Mouse (Mus musculus) cerebellum, adult 9-11 months (tissue): ENCODE measurements around the gene Shisa9.
"Not testable (repeated sequence)": the region's sequence is repeated elsewhere in the genome, so short reads cannot be mapped to it uniquely, and the experiment has no call there.

Experiments
- DNase-seq: peaks from one replicate; pipeline ENCODE4 v3.0.0; 2022

Shisa9 gene

DNA sequence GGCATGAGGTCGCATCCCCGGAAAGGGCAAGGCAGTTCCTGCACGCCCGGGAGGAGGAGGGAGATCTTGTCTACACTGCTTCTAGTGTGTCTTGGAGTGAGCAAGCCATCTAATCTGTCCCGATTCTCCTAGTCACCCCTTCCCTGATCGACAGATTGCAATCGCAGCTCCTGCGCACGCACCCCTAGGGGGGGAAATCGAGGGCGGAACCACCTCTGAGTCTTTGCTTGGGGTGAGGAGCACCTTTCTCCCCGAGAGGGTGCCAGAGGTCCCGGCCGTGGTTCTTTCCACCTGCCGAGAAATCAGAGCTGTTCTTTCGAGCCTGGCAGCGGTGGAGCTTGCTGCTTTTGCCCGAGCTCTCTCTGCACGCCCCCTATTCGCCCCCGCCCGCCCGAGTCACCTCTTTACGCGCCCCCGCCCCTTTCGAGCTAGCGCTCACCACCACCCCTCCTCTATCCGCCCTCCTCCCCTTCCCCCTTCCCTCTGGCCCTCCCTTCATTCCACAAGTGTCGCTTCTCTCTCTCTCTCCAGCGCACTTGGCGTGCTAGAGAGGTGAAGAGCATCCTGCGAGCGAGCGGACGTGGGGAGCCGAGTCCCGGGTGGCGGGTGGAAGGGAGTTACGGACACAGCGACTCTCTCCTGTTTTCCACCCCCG lies at the start of gene Shisa9:
TSS of gene Shisa9 (plus strand) at position 498 of the 655 bp plus-strand sequence.
- no peak for DNase-seq

DNA sequence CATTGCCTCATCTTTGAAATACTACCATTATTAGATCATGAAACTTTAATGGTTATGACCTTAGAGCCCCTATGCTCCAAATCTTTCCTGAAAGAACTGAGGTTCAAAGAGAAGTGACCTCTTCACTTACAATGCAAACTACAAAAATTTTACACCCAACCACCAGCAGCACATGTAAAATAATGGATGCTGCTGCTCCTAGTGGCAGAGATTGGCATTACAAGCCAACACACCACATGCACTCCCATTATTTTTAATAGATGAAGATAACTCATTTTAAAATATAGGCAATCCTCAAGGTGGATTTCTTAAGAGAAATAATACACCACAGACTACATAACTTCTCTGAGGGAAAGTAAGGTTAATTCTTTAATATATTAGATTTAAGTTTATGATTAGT lies 43.4 kb upstream of the Shisa9 start:
- DNase-seq: peak; percentile 37

DNA sequence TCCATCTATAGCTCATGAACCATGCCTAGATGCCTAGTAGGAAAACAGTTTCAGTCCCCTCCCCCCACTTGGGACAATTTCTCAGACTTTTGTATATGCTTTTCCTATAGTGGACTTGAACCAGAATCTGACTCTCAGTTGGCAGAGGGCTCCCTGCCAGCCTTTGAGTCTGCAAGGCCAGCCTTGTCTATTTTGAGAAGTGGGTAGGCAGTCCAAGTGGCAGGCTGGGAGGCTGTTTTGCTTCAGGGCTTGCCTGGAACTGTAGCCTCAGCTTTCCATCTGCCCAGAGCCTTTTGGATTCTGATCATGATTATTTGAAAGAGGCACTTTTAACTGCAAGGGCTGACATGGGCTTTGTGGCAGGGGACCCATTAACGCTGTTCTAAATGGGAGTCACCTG lies 23.2 kb upstream of the Shisa9 start:
- DNase-seq: peak; percentile 9

DNA sequence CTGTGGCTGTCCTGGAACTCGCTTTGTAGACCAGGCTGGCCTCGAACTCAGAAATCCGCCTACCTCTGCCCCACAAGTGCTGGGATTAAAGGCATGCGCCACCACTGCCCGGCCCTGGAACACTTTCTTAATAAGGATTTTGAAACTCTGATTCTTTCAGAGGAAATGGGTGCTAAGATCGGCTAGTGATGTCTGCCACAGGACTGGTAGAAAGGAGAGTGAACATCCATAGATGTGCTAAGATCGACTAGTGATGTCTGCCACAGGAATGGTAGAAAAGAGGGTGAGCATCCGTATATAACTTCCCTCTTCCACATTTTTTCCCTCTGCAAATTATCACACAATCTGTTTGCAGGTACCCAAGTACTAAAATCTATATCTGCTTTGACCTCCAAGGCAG lies 17.9 kb upstream of the Shisa9 start:
- DNase-seq: no peak

DNA sequence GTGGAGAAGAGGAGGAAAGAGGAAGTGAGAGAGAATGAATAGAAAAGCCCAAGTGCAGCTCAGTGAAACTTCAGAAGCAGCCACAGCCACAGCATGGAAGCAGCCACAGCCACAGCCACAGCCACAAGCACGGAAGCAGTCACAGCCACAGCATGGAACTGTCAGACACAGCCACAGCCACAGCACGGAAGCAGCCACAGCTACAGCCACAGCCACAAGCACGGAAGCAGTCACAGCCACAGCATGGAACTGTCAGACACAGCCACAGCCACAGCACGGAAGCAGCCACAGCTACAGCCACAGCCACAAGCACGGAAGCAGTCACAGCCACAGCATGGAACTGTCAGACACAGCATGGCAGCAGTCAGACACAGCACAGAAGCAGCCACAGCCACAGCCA lies 17.1 kb upstream of the Shisa9 start:
- DNase-seq: not testable (repeated sequence)

DNA sequence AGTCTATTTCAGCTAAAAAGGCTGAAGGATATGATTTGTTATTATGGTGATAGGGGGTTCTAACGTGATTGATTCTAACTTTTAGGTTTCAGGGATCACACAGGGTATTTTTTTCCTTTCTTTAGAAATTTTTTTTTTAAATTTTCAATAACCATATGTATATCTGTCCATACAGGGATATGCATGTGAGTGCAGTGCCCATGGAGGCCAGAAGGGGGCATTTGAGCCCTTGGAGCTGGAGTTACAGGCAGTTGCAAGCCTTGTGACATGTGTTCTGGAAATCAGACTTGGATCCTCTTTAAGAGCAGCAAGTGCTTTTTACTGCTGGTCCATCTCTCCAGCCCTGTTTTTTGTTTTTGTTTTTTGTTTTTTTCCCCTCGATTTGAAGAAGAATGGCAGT lies 16.3 kb upstream of the Shisa9 start:
- DNase-seq: no peak

DNA sequence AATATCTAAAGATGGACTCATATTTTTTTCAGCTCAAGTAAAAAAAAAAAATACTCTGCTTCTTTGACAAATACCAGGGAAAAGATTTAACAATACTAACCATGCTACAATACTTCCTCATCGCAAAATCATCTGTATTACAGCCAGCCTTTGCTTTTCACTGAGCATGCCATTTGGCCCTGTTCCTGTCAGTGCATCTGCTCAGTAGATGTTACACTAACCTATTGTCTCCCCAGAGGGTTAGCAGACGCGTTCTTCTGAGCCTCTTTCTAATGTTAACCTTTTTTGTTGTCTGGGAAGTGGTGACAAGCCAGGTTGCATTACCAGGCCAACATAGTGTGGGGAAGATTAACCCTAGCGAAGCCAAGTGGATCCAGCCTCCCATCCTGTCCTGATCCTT lies 10.2 kb upstream of the Shisa9 start:
- DNase-seq: no peak

DNA sequence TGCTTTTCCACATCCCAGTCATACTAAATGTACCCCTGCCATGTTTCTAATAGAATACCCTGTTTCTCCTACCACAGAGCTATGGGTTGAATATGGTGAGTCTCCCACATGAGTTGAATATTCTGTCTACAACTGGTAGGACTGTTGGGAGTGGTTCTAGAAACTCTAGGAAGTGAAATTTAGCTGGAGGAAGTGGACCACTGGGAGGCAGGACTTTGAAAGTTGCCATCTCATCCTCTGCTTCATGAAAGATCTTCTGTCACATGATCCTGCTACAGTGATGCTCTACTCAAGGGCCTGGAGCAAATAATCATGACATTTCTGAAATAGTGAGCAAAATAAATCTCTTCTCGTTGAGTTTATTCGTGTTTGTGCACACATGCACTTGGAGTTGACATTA lies 7.2 kb upstream of the Shisa9 start:
- DNase-seq: no peak

DNA sequence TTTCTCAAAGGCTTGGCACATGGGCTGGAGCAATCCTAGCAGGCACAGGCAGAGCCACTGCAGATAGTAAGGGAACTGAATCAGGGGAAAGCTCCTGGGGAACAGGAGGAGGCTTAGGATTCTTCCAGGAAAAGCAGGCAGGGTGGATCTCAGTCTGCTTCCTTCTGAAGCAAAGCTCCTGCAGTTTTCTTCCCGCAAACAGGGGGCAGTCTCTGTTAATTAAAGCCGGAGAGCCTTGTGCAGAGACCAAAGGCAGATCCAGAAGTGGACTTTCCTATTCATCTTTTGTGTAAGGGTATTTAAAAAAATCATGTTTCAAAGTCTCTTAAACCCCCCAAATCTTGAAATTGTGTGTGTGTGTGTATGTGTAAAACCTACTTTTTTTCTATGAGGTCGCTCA lies 3.1 kb upstream of the Shisa9 start:
- DNase-seq: no peak

DNA sequence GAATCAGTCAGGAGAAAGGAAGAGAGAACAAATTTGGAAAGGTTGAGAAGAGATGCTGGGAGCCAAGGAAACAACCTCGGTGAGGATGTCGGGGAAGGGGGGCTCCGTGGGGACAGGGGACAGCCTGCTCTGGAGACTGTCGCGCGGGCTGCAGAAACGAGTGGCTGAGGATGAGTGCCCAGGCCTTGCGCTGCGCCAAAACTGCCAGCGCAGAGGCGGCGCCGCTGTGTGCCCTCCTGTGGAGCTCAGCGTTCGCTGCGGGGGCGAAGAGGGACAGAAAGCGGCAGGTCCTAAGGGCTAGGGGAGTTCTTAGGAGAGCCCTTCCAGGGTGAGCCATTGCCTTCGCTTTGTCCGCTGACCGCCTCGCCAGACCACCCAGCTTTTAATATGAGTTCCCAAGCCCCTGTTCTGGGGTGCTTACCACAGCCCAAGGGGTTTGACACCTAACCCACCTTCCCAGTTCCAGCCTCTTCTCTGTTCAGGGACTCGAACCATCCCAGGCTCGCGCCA lies 752 bp upstream of the Shisa9 start:
- no peak for DNase-seq

DNA sequence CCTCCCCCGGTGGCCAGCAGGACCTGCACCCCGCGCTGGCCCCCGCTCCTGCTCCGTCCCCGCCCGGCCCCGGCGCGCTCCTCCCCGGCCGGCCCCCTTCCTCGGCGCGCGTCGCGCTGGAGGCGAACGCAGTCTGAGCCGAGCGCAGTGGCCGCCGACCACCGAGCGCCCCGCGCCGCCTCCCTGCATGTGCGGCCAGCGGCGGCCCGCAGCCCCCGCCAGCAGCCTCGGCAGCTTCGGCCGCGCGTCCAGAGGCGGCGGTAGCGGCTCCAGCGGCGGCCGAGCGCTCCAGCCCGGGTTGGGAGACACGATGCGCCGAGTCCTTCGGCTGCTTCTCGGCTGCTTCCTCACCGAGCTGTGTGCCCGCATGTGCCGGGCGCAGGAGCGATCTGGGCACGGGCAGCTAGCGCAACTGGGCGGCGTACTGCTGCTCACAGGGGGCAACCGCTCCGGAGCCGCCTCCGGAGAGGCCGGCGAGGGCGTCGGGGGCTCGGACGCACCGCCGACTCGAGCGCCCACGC lies 418 bp downstream of the Shisa9 start:
- no peak for DNase-seq

DNA sequence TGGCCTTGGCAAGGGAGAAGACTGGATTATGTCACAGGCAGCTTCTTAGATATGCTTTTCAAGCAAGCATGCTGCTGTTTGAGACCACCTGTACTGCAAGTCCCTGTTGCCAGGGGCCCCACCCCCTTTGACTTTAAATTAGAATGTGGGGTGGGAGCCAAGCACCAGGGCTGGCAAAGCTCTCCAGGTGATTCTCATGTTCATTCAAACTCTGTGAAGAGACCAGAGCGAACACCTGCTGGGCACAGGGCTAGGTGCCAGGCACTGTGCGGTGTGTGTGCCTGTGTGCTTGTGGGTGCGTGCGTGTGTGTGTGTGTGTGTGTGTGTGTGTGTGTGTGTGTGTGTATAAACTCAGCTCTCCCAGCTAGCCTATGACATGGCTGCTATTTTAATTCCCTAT lies 3.1 kb downstream of the Shisa9 start:
- no peak for DNase-seq

DNA sequence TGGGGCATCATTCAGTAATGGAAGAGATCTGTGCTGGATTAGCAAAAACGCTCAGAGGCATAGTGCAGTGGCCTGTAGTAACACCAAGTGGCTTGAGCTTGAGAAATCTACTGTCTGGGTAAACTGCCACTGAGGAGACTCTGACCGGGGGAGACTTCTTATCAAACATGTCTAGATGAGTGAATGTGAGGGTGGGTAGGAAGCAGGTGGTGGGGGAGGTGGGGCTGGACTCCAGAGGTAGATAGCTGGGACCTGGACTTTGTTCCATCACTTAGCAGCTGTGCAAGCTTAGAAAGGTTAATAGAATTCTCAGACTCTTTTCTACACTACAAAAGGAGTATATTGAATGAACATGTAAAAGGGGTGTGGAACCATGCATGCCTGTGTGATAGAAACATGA lies 21.3 kb downstream of the Shisa9 start:
- DNase-seq: no peak

DNA sequence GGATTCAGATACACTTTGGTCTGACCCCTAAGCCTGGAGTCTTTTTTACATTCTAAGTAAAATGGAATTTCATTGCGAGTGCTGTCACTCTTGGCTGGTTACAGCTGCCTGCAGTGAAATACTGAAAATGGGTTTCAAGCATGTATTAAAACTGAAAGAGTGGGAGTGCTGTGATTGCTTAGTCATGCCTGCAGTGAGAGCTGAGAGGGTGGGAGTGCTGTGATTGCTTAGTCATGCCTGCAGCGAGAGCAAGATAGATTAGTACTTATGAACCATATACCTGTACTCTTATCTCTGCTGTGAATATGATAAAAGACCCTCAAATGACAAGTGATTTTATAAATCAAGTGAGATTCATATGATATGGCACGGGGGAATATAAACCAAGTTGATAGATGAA lies 26.2 kb downstream of the Shisa9 start:
- no peak for DNase-seq

DNA sequence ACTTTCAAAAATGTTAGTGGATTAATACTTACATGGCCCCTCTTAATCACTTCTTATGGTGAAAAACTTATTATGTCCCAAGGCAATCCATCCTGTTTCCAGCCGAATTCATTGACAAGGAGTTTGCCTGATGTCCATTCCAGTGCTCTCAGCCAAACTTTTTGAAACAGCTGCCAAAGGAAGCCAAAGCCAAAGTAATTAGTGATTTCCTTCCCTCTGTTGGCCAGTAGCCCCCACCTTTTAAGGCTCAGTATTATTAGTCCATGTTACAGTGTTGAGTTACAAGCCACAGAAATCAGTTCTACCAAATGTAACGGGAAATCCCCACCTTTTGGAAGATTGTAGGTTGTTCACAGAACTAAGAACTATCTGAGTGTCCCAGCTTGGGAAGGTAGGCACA lies 28.8 kb downstream of the Shisa9 start:
- no peak for DNase-seq

DNA sequence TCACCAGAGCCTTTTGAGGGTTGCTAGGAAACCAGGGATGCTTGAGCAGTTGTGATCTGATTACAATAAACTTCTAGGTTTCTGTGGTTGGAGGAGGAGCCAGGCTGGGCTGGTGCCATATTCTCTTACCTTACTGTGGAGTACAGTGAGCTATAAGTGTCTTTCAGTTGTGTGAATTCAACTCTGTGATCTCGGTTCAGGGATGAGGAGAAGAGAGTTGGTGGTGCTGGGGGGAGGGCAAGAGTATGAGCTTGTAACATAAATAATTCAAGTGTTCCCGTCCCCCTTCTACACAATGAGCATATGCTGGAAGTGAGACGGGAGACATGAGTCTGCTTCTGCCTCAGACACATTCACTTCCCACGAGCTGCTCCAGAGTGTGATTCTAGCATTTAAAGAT lies 30.6 kb downstream of the Shisa9 start:
- no peak for DNase-seq

DNA sequence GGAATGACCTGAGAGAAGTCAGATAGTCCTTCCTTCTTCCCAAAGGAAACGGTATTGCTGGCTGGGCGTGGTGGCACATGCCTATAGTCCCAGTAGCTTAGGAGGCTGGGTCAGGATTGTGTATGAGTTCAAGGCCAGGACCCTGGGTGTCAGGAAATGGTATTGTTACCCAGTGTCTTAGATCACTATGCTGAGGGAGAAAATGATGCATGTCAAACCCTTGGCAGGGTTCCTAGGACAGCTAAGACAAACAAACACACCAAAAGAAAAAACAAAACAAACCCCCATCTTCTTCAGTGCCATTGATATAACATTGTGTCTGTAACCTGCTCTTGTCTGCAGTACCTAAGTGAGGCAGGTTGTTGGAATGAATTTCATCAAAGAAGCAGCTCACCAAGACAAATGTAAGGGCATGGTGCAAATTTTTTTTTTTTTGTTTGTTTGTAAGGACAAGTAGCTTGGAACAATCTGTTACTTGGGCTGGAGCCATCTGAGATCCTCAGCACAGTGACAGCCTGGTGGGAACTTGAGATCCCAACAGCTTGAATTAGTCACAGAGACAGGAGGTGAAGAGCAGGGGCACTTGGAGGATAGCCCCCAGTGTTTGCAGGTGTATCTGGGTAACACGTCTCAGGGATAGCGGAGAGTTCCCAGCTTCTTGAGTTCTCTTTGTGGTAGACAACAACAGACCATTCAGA lies 34.2 kb downstream of the Shisa9 start:
- DNase-seq: no peak

DNA sequence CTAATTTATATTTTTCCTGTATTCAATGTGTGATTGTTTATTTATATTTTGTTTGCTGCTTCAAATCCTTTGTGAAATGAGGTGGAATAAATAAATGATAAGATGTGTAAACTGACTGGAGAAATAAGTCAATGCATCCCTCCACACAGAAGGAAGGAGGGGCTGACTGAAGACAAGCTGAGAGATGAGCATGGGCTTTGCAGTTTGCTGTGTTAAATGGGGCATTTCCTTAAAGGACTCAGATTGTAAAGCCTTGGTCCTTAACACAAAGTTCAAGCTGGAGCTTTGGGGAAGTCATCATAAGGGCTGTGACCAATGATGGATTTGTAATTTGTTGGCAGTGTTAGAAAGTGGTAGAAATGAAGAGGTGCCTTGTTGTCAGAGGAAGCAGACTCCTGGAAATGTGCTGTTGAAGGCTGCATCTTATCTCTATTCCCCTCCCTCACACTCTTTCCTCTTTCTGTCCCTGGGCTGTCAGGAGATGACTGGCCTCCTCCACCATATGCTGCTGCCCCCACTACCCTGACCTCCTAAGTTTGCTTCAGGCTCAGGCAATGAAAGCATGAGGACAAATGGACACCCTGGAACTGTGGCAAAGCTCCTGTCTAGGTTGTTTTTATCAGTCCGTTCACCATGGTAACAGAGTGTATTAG lies 36.3 kb downstream of the Shisa9 start:
- DNase-seq: no peak

DNA sequence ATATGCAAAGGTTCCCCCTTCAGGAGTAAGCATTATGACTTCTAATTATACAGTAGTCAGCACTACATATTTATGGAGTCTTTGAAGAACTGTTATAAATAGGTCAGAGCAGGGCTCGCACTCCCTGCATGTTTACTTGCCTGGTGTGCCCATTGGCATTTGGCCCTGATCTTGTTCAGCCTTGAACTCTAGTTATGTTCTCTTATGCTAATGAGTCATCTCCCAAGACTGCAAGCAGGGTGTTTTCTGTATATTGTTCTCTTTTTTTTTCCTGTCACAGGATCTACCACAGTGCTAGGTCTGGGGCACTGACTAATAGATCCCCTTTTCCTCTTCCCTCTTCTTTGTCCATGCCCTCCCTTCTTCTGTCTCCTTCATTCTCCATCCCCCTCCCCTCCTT lies 48.5 kb downstream of the Shisa9 start:
- DNase-seq: peak; percentile 6

DNA sequence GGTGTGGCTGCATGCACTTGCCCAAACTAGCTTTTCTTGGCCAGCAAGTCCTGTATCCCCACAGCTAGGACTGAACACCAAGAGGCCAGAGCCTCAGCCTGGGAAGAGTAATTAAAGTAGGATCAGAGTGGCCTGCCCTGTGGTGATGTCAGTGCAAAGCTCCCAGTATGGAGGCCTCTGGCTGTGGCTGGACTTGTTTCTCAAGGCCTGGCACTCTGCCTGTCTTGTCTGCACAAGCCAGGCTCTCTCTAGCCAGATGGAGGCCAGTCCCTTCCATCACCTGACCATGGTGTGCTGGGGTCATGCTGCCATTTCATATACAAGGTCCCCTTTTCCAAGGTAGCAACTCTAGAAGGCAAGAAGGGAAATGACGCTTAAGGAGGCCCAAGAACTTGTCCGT lies 51.0 kb downstream of the Shisa9 start:
- peak; percentile 16 for DNase-seq

DNA sequence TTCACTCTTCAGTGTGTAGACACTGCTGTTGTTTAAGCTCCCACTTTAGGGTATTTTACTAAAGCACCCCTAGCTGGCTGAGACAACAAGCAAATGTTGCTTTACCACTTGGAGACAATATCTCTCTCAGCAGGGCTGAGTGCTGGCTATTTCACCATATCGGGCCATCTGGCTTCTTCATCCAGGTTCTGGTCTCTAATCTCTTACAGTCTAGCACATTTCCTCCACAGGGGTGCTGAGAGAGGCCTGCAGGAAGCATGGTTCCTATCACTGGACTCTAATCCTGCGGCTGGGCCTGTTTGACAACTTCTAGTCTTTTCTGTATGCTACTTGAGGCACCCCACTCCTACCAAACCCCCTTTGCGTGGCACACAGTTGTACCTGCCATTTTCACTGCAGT lies 51.7 kb downstream of the Shisa9 start:
- DNase-seq: peak; percentile 4

DNA sequence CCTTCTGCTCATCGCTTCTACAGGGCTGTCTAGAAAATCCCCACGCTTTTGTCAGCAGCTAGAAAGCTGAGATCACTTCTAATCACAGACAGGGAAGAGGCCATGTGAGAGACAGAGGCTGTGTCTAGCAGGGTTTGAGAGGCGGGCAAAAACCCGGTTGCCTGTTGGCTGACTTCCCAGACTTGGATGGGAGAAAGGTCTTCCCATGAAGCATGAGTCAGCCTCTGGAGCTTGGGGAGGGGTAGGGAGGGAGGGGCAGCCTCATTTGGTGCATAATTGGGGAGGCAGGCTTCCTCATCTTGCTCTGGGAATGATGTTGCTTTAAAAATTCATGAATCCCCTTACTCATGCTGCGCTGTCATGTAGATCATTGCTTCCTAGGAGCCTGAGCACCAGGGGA lies 57.0 kb downstream of the Shisa9 start:
- peak; percentile 7 for DNase-seq

DNA sequence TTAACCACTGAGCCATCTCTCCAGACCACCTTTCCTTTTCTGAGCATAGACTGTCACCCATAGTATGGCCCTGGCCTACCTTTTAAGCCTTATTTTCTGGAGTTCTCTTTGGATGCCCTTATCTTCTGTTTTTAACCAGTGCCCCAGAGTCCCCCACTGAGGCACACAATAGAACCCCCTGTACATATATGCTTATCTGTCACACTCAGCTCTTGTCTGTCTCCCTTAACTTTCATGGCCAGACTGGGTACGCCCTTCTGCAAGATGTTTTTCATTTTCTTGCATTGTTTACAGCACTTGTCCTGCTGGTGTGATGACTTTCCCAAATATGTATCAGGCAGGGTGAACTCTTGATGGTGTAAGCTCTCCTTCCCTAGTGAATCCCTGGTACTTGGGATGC lies 68.1 kb downstream of the Shisa9 start:
- DNase-seq: no peak

DNA sequence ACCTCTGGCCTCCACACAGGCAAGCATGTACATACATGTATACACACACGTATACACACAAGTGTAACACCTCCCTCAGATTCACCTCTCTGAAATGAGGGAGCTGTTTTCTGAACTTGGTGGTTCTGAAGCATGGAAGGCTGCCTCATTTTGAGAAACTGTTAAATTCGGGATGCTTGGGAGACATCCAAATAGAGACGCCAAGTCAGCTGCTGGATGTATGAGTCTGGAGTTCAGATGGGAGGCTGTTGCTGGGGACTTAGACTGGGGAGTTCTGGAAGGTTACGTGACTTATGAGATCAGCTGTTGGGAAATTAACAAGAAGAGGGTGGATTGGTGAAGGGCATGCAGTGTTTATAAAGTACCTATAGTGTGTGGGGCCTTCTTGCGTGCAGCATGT lies 88.7 kb downstream of the Shisa9 start:
- DNase-seq: no peak
